Mouse (Mus musculus): ENCODE measurements around the gene Chml. TPM values are rescaled to one million over a fixed set of nuclear protein-coding genes. Genes with fewer than 3 reads are reported as not detected.

Chml gene
- polyA plus RNA-seq, 1 experiment from 2014 or later: 1.9 TPM

- Histone ChIP-seq H3K9me3 (no peaks in the 10 kb centered on the region), H3K27me3 (no peaks in the 10 kb centered on the region), H3K27ac (no peak overlapping the region), H3K36me3 (no peaks in the 10 kb centered on the region), H3K4me2 (no peak overlapping the region), H3K4me3 (no peak overlapping the region), H3K4me1 (0 out of 2 replicates have a peak, but pooled peaks cover 3% of the 10 kb centered on the region), H3K9ac (no peak overlapping the region)
- 65% methylated on average over 9 of the region's 9 CpGs for WGBS
- no peak for ATAC-seq (ENCODE audit: insufficient number of reproducible peaks, insufficient read depth, low FRiP score, low TSS enrichment, low read depth)
These were observed 45.7 kb downstream of the Chml start for GRCm38 (mm10) chr1:175646952-175647351.

GRCm38 (mm10) chr1:175643496-175644265 lies 49.0 kb downstream of the Chml start:
- WGBS: 79% methylated on average over 5 of the region's 5 CpGs

GRCm38 (mm10) chr1:175640435-175641150 lies 52.1 kb downstream of the Chml start:
- H3K9me3 ChIP-seq: no peaks in the 10 kb centered on the region
- no peaks in the 10 kb centered on the region for H3K36me3 ChIP-seq
- H3K27ac ChIP-seq: no peak overlapping the region
- 81% methylated on average over 6 of the region's 6 CpGs for WGBS
- H3K27me3 ChIP-seq: no peaks in the 10 kb centered on the region
- H3K4me3 ChIP-seq: no peak overlapping the region
- H3K4me1 ChIP-seq: 0 out of 2 replicates have a peak, but pooled peaks cover 3% of the 10 kb centered on the region
- H3K4me2 ChIP-seq: no peak overlapping the region
- H3K9ac ChIP-seq: no peak overlapping the region
- ATAC-seq (ENCODE audit: insufficient number of reproducible peaks, insufficient read depth, low FRiP score, low TSS enrichment, low read depth): no peak

More at GRCm38 (mm10) chr1:175643496-175644265, 49.0 kb downstream of the Chml start:
- H3K36me3 ChIP-seq: no peaks in the 10 kb centered on the region
- H3K4me3 ChIP-seq: no peak overlapping the region
- H3K27ac ChIP-seq: no peak overlapping the region
- no peak for ATAC-seq (ENCODE audit: insufficient number of reproducible peaks, insufficient read depth, low FRiP score, low TSS enrichment, low read depth)
- no peaks in the 10 kb centered on the region for H3K27me3 ChIP-seq
- no peaks in the 10 kb centered on the region for H3K9me3 ChIP-seq
- no peak overlapping the region for H3K9ac ChIP-seq
- H3K4me2 ChIP-seq: no peak overlapping the region
- H3K4me1 ChIP-seq: 0 out of 2 replicates have a peak, but pooled peaks cover 3% of the 10 kb centered on the region

GRCm38 (mm10) chr1:175639072-175639471 lies 53.6 kb downstream of the Chml start:
- WGBS: 70% methylated on average over 7 of the region's 7 CpGs
- ATAC-seq (ENCODE audit: insufficient number of reproducible peaks, insufficient read depth, low FRiP score, low TSS enrichment, low read depth): no peak
- no peak overlapping the region for H3K27ac ChIP-seq
- no peaks in the 10 kb centered on the region for H3K36me3 ChIP-seq
- H3K4me2 ChIP-seq: no peak overlapping the region
- H3K4me1 ChIP-seq: no peaks in the 10 kb centered on the region
- no peaks in the 10 kb centered on the region for H3K9me3 ChIP-seq
- no peak overlapping the region for H3K9ac ChIP-seq
- no peak overlapping the region for H3K4me3 ChIP-seq
- H3K27me3 ChIP-seq: no peaks in the 10 kb centered on the region

- no peaks in the 10 kb centered on the region for H3K9me3 ChIP-seq
- H3K36me3 ChIP-seq: no peaks in the 10 kb centered on the region
- no peak overlapping the region for H3K9ac ChIP-seq
- no peak overlapping the region for H3K4me3 ChIP-seq
- H3K27ac ChIP-seq: no peak overlapping the region
- no peak overlapping the region for H3K4me2 ChIP-seq
- WGBS: 43% methylated on average over 7 of the region's 7 CpGs
- no peaks in the 10 kb centered on the region for H3K4me1 ChIP-seq
- no peaks in the 10 kb centered on the region for H3K27me3 ChIP-seq
- no peak for ATAC-seq (ENCODE audit: insufficient number of reproducible peaks, insufficient read depth, low FRiP score, low TSS enrichment, low read depth)
These were observed 55.0 kb downstream of the Chml start for GRCm38 (mm10) chr1:175637677-175638076.

- Histone ChIP-seq H3K27me3 (no peaks in the 10 kb centered on the region), H3K4me2 (no peak overlapping the region), H3K36me3 (no peaks in the 10 kb centered on the region), H3K4me3 (no peak overlapping the region), H3K4me1 (no peaks in the 10 kb centered on the region), H3K27ac (no peak overlapping the region), H3K9ac (no peak overlapping the region), H3K9me3 (no peaks in the 10 kb centered on the region)
- no peak for ATAC-seq (ENCODE audit: insufficient number of reproducible peaks, insufficient read depth, low FRiP score, low TSS enrichment, low read depth)
- 95% methylated on average over 14 of the region's 14 CpGs for WGBS
These were observed 60.2 kb downstream of the Chml start for GRCm38 (mm10) chr1:175632470-175632869.

Other genes with a start within 250 kb of the Chml start
- gene Rgs7, start 200.4 kb downstream of the Chml start, polyA plus RNA-seq (2015; fragmentation: Nextera tagmentation; extraction: Ambion mirVana): 2.4 and 3.2 TPM in 2 replicates
- 0.21 and 0.22 TPM in 2 replicates for gene Kmo, start 72.5 kb downstream of the Chml start, polyA plus RNA-seq (2015; fragmentation: Nextera tagmentation; extraction: Ambion mirVana)
- 100 and 111 TPM in 2 replicates for gene Fh1, start 67.3 kb downstream of the Chml start, polyA plus RNA-seq (2015; fragmentation: Nextera tagmentation; extraction: Ambion mirVana)
- gene Opn3, start 125 bp downstream of the Chml start, polyA plus RNA-seq (2015; fragmentation: Nextera tagmentation; extraction: Ambion mirVana): 6.0 and 6.2 TPM in 2 replicates
- not detected in 2 replicates for gene Wdr64, start 5.7 kb upstream of the Chml start, polyA plus RNA-seq (2015; fragmentation: Nextera tagmentation; extraction: Ambion mirVana)
- gene Exo1, start 187.7 kb upstream of the Chml start, polyA plus RNA-seq (2015; fragmentation: Nextera tagmentation; extraction: Ambion mirVana): 73.1 and 73.3 TPM in 2 replicates
- gene Gm38100, start 227.4 kb upstream of the Chml start, polyA plus RNA-seq (2015; fragmentation: Nextera tagmentation; extraction: Ambion mirVana): 0.11 TPM in 1 of 2 replicates, not detected in the other